Mouse (Mus musculus): ENCODE results near the gene Olfr1491. TPM values are rescaled to one million over a fixed set of nuclear protein-coding genes. Genes with fewer than 3 reads are reported as not detected.

Gene Olfr1491
- not detected in 2 replicates for polyA plus RNA-seq (2015; fragmentation: Nextera tagmentation; extraction: Ambion mirVana)

DNA sequence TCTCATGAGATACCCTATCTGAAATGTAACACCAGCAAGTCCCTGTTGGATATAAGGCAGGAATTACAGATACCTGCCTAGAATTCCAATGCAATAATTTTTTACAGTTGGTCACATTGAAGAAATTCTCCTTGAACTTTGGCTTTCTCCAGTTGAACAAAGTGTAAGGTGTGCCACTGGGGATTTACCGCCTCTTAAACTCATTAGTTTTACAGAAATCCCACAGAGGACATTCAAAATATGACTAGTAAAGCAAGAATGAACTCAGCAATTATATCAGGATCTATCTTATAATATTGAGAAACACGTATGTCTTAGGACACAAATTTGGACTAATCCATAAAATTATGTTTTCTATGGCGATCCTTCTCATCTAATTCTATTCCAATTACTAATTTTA, at the start of gene Olfr1491:
Gene Olfr1491, plus strand, starts transcription at position 301 of the 400 bp plus-strand sequence.

DNA sequence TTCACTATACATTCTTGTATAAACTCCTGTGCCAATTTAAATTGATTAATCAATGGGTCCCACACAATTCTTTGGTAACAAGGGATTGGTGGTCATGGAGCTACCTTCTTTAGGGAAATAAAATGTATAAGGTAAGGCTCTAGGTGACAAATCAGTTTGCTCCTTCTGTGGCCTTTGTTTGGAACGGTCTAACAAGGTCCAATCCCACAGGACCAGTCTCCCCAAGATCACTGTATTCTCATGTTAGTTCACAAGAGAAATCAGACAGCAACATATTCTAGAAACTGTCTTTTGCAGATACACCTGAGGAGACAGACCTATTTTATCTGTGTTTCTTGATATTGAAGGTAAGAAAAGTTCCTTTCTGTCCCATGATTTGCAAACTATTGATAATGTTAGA, 46.3 kb upstream of the Olfr1491 start, which contains the start of gene Olfr1490:
Gene Olfr1490, plus strand, starts transcription at position 301 of the 400 bp plus-strand sequence.

DNA sequence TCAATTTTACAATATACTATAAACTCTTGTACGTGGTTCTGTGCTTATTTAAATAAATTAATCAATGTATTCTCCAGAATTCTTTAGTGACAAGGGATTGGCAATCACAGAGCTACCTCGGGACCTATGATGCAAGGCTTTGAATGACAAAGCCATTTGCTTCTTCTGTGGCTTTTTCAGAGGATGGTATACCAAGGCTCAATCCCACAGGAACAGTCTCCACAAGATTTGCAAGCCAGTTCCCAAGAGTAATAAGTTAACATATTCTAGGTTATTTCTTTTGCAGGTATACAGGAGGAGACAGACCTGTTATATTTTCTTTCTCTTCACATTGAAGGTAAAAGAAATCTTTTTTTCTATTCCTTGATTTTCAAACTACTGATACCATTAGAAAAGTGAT, 25.9 kb downstream of the Olfr1491 start, which contains the start of gene Olfr1493-ps1:
Gene Olfr1493-ps1, plus strand, starts transcription at position 301 of the 400 bp plus-strand sequence.

DNA sequence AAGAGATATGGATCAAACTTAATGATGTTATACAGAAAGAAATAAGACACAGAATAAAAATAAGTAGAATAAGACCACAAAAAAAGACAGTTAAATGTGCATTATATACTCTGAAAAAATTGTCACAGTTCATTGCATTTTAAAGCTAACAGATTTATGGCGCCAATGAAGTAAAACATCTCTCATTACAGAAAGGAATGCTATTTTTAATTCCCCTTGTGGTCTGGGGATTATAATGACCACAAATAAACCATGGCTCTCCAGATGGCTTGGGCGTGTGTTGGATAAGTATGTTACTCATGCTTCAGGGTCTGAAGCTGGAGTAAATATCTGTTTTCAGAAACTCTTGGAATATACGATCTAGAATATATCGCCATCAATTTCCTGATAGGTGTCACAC, 42.4 kb downstream of the Olfr1491 start, which contains the start of gene Olfr1494:
Gene Olfr1494, plus strand, starts transcription at position 301 of the 400 bp plus-strand sequence.

Other genes with a start within 250 kb of the Olfr1491 start
- gene Olfr1472, start 241.2 kb upstream of the Olfr1491 start, polyA plus RNA-seq (2015; fragmentation: Nextera tagmentation; extraction: Ambion mirVana), result not detected in 2 replicates
- gene Olfr1474, start 227.7 kb upstream of the Olfr1491 start, polyA plus RNA-seq (2015; fragmentation: Nextera tagmentation; extraction: Ambion mirVana), result not detected in 2 replicates
- gene Olfr1475, start 217.1 kb upstream of the Olfr1491 start, polyA plus RNA-seq (2015; fragmentation: Nextera tagmentation; extraction: Ambion mirVana), result not detected in 2 replicates
- not detected in 2 replicates for gene Olfr1477, start 196.7 kb upstream of the Olfr1491 start, polyA plus RNA-seq (2015; fragmentation: Nextera tagmentation; extraction: Ambion mirVana)
- not detected in 2 replicates for gene Olfr1480, start 169.4 kb upstream of the Olfr1491 start, polyA plus RNA-seq (2015; fragmentation: Nextera tagmentation; extraction: Ambion mirVana)
- gene Olfr1484, start 113.8 kb upstream of the Olfr1491 start, polyA plus RNA-seq (2015; fragmentation: Nextera tagmentation; extraction: Ambion mirVana), result not detected in 2 replicates
- gene Olfr1487, start 79.9 kb upstream of the Olfr1491 start, polyA plus RNA-seq (2015; fragmentation: Nextera tagmentation; extraction: Ambion mirVana), result not detected in 2 replicates
- gene Olfr1489, start 65.6 kb upstream of the Olfr1491 start, polyA plus RNA-seq (2015; fragmentation: Nextera tagmentation; extraction: Ambion mirVana), result not detected in 2 replicates
- not detected in 2 replicates for gene Olfr1490, start 46.2 kb upstream of the Olfr1491 start, polyA plus RNA-seq (2015; fragmentation: Nextera tagmentation; extraction: Ambion mirVana)
- gene Olfr1493-ps1, start 26.0 kb downstream of the Olfr1491 start, polyA plus RNA-seq (2015; fragmentation: Nextera tagmentation; extraction: Ambion mirVana), result not detected in 2 replicates
- not detected in 2 replicates for gene Olfr1494, start 42.5 kb downstream of the Olfr1491 start, polyA plus RNA-seq (2015; fragmentation: Nextera tagmentation; extraction: Ambion mirVana)
- gene Olfr1495, start 67.3 kb downstream of the Olfr1491 start, polyA plus RNA-seq (2015; fragmentation: Nextera tagmentation; extraction: Ambion mirVana), result not detected in 2 replicates
- gene Olfr1496, start 80.6 kb downstream of the Olfr1491 start, polyA plus RNA-seq (2015; fragmentation: Nextera tagmentation; extraction: Ambion mirVana), result not detected in 2 replicates
- gene Olfr1497, start 100.9 kb downstream of the Olfr1491 start, polyA plus RNA-seq (2015; fragmentation: Nextera tagmentation; extraction: Ambion mirVana), result not detected in 2 replicates
- gene Olfr1499, start 122.2 kb downstream of the Olfr1491 start, polyA plus RNA-seq (2015; fragmentation: Nextera tagmentation; extraction: Ambion mirVana), result not detected in 2 replicates
- not detected in 2 replicates for gene Olfr1500, start 133.2 kb downstream of the Olfr1491 start, polyA plus RNA-seq (2015; fragmentation: Nextera tagmentation; extraction: Ambion mirVana)
- gene Olfr1501, start 153.4 kb downstream of the Olfr1491 start, polyA plus RNA-seq (2015; fragmentation: Nextera tagmentation; extraction: Ambion mirVana), result not detected in 2 replicates
- not detected in 2 replicates for gene Olfr1502, start 164.5 kb downstream of the Olfr1491 start, polyA plus RNA-seq (2015; fragmentation: Nextera tagmentation; extraction: Ambion mirVana)
- gene Olfr1504, start 200.7 kb downstream of the Olfr1491 start, polyA plus RNA-seq (2015; fragmentation: Nextera tagmentation; extraction: Ambion mirVana), result not detected in 2 replicates
- gene Olfr1505, start 216.3 kb downstream of the Olfr1491 start, polyA plus RNA-seq (2015; fragmentation: Nextera tagmentation; extraction: Ambion mirVana), result not detected in 2 replicates

All from neural tube, postnatal 0 days (tissue).